Comparison of ENCODE assay signal across 19 mouse cellular contexts in genomic region chr3:124346445-124346844, GRCm38 (mm10). TPM values are rescaled to one million over a fixed set of nuclear protein-coding genes. Genes with fewer than 3 reads are reported as not detected.
DNase-seq lines count a peak whose midpoint lies in the region; ATAC-seq and TF ChIP-seq lines count a peak whose summit lies in the region.
"Had no signal": no experiment of that assay in that cellular context is flagged by ENCODE, and none has a peak within 500 bp of the region (broad histone marks: within the 10 kb centered on the region; RNA-seq: fewer than 3 reads in every experiment).

No protein-coding gene starts in this region.

- TF ChIP-seq CTCF in heart, postnatal 0 days (IDR thresholded peaks at IDR 0.05; ENCODE audit: low read depth) = peak; percentile 25

- TF ChIP-seq POLR2A in limb, embryonic 14.5 days (IDR thresholded peaks at IDR 0.05; ENCODE audit: borderline replicate concordance, extremely low read depth, insufficient read depth, insufficient read length) = no peak

- no peaks in the 10 kb centered on the region for H3K4me1 ChIP-seq in heart, postnatal 0 days (ENCODE audit: control insufficient read depth, insufficient read depth)
- H3K4me1 ChIP-seq in limb, embryonic 14.5 days (ENCODE audit: control insufficient read depth, insufficient read depth, low read length) = no peaks in the 10 kb centered on the region
- no peaks in the 10 kb centered on the region for H3K4me1 ChIP-seq in limb, embryonic 10.5 days
- H3K4me1 ChIP-seq: megakaryocyte, embryonic 14.5 days had no signal

- intact Hi-C loops in heart, postnatal 14 days (cut with DNase I) = no loop called here

- H3K4me3 ChIP-seq in heart, postnatal 0 days (ENCODE audit: low read depth, low read length) = no peak overlapping the region
- no peak overlapping the region for H3K4me3 ChIP-seq in limb, embryonic 14.5 days (replicated peaks; ENCODE audit: low read length)
- no peak overlapping the region for H3K4me3 ChIP-seq in limb, embryonic 10.5 days
- H3K4me3 ChIP-seq: erythroblast, embryonic 14.5 days; megakaryocyte, embryonic 14.5 days had no signal

- no peak overlapping the region for H3K4me2 ChIP-seq in heart, postnatal 0 days (ENCODE audit: low read depth, low read length)
- no peak overlapping the region for H3K4me2 ChIP-seq in limb, embryonic 14.5 days (replicated peaks; ENCODE audit: low read depth, low read length, severe bottlenecking)

- H3K9ac ChIP-seq in heart, postnatal 0 days (replicated peaks; ENCODE audit: low read depth, low read length) = no peak overlapping the region
- H3K9ac ChIP-seq in limb, embryonic 14.5 days (ENCODE audit: low read depth, low read length, severe bottlenecking) = no peak overlapping the region

- no peaks in the 10 kb centered on the region for H3K27me3 ChIP-seq in heart, postnatal 0 days (ENCODE audit: control insufficient read depth, insufficient read depth, low read length)
- no peaks in the 10 kb centered on the region for H3K27me3 ChIP-seq in limb, embryonic 14.5 days (ENCODE audit: control insufficient read depth, insufficient read depth, low read length)
- no peaks in the 10 kb centered on the region for H3K27me3 ChIP-seq in limb, embryonic 10.5 days (ENCODE audit: low read depth, poor library complexity, severe bottlenecking)
- H3K27me3 ChIP-seq: CH12.LX; megakaryocyte, embryonic 14.5 days had no signal

- H3K36me3 ChIP-seq in heart, postnatal 0 days (replicated peaks; ENCODE audit: control insufficient read depth, insufficient read depth, low read length) = no peaks in the 10 kb centered on the region
- H3K36me3 ChIP-seq in limb, embryonic 14.5 days (ENCODE audit: control insufficient read depth, insufficient read depth, low read length) = no peaks in the 10 kb centered on the region
- H3K36me3 ChIP-seq in limb, embryonic 10.5 days = no peaks in the 10 kb centered on the region

- no peak overlapping the region for H3K27ac ChIP-seq in heart, postnatal 0 days (ENCODE audit: low read depth)
- no peak overlapping the region for H3K27ac ChIP-seq in limb, embryonic 14.5 days (replicated peaks; ENCODE audit: low read depth, low read length)
- H3K27ac ChIP-seq in limb, embryonic 10.5 days = no peak overlapping the region

- no peaks in the 10 kb centered on the region for H3K9me3 ChIP-seq in heart, postnatal 0 days (replicated peaks; ENCODE audit: control insufficient read depth, low read length)
- H3K9me3 ChIP-seq in limb, embryonic 14.5 days (ENCODE audit: control insufficient read depth, low read length) = no peaks in the 10 kb centered on the region
- no peaks in the 10 kb centered on the region for H3K9me3 ChIP-seq in limb, embryonic 10.5 days (replicated peaks)
- H3K9me3 ChIP-seq: megakaryocyte, embryonic 14.5 days had no signal

- no peak for ATAC-seq in heart, postnatal 0 days (ENCODE audit: insufficient read depth, low read depth)
- no peak for ATAC-seq in limb, embryonic 14.5 days (ENCODE audit: low FRiP score, low read depth)
- ATAC-seq: intestine, embryonic 16.5 days; lung, postnatal 0 days had no signal

- TF ChIP-seq EP300 in heart, postnatal 0 days (IDR thresholded peaks at IDR 0.05; ENCODE audit: low read depth) = no peak

- no peak for DNase-seq in heart, postnatal 0 days (ENCODE audit: low spot score)
- no peak for DNase-seq in heart, postnatal 14 days
- DNase-seq in limb, embryonic 14.5 days (ENCODE audit: low spot score) = peak; percentile 16
- DNase-seq in limb, embryonic 10.5 days (ENCODE audit: low spot score) = no peak
- peak; percentile 5 for DNase-seq in adipocyte (ENCODE audit: low spot score)
- peak; percentile 3 for DNase-seq in embryo, embryonic 11.5 days (ENCODE audit: low read depth, low spot score)
- DNase-seq in neural tube, embryonic 10.5 days (ENCODE audit: extremely low spot score, low spot score) = no peak
- DNase-seq: cerebellum, postnatal 25 days; heart, adult 11 months; heart, postnatal 10 days; kidney, postnatal 25 days; right cerebral cortex, postnatal 4 days; thymus, adult 2 months had no signal

RNA-seq across cellular contexts. Expression of gene Tram1l1, which starts 25.8 kb away (rescaled TPM):
- 0.04 and 1.4 TPM in 2 replicates for total RNA-seq in heart, postnatal 0 days (2014; rRNA removed; ENCODE audit: low replicate concordance)
- polyA plus RNA-seq in heart, postnatal 0 days (2015; fragmentation: Nextera tagmentation; extraction: Ambion mirVana) = 1.3 TPM in 2 replicates
- under 1 TPM; 0.22 to 0.24 TPM for total RNA-seq in heart, postnatal 14 days (2021)
- polyA plus RNA-seq in limb, embryonic 14.5 days (2012; rRNA removed) = 8.0 and 9.8 TPM in 2 replicates
- 11.8 and 12.6 TPM in 2 replicates for polyA plus RNA-seq in limb, embryonic 14.5 days (2014; fragmentation: Nextera tagmentation; extraction: Ambion mirVana)
- polyA plus RNA-seq in limb, embryonic 10.5 days (2016; fragmentation: Nextera tagmentation; extraction: Ambion mirVana) = 5.9 and 8.1 TPM in 2 replicates
- total RNA-seq: CH12.LX; liver, adult 2 months had no signal
- polyA plus RNA-seq: liver, adult 2 months had no signal

Comparison
In these comparisons a context has a peak if more than half of its experiments do, and no peak if none do; other contexts are left out.
1. DNase-seq: peak in limb, embryonic 14.5 days (single experiment), adipocyte (single experiment) and embryo, embryonic 11.5 days (single experiment); none in heart, postnatal 0 days (single experiment), heart, postnatal 14 days (0 of 2), limb, embryonic 10.5 days (single experiment) and neural tube, embryonic 10.5 days (single experiment).